Mouse (Mus musculus) lung, postnatal 25 days (tissue): Measurements from ENCODE around the gene Ppp5c.
A peak's percentile ranks its signal among the peaks of the same experiment; 100 is the strongest.

Source experiments
- DNase-seq: peaks from one replicate; pipeline ENCODE4 v3.0.0; 2022; ENCODE audit warnings: low spot score

Gene Ppp5c

DNA sequence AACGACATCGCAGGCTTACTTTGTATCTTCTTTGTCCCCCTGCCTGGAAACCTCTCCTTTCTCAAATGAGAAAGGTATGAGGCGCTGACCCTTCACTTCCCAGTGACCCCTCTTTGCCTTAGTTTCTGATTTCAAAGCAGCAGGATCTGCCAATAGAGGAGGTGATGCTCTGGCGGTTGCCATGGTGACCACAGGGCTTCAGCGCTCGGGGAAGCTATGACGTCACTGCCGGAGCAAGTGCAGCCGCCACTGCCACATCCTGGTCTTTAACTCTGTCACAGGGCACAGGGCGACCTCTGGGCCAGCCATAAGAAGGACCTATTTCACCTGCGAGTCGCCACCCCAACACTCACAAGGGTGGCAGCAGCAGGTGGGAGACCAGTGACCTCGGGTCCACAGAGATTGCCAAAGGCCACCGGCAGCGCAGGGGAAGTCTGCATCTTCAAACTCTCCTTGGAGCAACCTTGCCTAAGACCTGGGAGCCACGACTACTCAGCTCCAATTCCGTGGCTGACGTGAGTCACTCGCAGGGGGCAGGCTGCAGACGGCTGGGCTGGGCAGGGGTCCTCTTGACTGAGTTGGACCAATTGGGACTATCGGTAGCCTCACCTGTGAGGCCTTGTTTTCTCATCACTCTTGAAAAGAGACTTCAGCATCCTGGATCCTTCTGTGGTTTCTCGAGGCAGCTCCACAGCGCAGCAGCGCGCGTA lies 44.7 kb downstream of the Ppp5c start, which contains the start of gene Gm42372:
Gene Gm42372, plus strand, starts transcription at position 228 of the 710 bp plus-strand sequence.
- peak; percentile 57 for DNase-seq

DNA sequence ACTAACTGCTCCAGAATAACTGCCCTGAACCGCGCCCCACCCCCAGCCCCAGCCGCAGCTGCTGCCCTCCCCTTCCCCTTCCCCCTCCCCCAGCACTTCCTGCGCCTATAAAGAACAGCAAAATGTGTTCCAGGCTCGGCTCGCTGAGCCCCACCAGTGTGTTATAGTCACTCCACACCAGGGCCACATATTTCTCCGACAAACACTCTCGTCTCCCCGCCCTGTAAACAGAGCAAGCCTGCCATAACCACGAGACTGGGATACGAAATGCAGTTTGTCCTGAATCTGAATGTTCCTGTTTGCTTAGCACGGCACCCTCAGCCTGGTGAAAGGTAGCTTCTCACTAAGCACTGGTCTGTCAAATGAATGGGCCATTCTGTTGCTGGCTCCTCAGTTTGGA lies 47.4 kb downstream of the Ppp5c start:
- no peak for DNase-seq

DNA sequence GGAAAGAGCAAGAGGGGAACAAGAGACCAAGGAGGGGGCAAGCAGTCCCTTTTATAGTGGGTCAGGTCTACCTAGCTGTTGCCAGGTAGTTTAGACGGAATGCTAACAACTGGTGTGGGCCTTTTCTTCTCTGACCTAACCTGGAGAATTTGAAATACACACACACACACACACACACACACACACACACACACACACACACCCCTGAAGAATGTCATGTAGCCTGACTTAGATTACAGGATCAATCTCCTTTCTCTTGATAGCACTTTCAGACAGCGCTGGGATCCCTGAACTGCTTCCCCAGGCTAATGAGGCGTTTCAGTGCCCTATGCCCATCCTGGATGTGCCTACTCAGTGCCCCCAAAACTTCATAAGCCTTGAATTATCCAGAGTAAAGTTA lies 49.1 kb downstream of the Ppp5c start:
- DNase-seq = no peak

DNA sequence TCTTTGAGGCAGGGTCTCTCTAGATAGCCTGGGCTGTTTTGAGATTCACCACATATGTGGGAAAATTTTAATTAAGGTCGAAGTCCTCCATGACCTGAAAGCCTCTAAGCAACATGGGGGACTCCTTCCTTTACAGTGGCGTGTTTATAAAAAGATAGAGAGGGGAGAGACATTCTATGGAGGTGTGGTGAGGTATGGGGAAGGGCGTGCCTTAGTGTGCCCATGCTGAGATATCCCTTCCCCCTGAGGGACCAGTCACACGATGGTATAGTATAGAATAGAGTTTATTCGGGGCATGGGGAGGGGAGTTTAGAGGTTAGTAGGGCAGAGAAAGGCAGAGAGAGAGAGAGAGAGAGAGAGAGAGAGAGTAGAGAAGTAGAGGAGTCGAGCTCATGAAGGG lies 49.6 kb downstream of the Ppp5c start:
- DNase-seq = no peak

DNA sequence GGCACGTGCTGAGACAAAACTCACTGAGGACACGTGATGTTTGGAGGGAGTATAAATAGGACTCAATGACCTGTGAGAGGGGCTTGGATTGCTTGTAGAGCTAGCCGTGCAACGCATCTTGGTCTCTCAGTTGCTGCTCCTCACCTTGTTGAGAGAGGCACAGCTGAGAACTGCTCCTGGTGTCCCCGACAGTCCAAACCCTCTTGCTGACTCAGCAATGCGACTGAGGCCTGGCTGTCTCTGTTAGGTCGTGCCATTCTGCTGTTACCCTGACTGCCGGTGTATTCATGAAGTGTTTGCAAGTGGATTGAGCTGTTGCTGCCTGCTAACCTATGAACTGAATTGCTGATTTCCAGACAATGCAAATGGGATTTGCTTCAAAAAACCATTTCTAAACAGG lies 51.4 kb downstream of the Ppp5c start:
- DNase-seq = no peak

GRCm38 (mm10) chr7:16974018-16974417 lies 53.7 kb downstream of the Ppp5c start:
- peak; percentile 56 for DNase-seq

DNA sequence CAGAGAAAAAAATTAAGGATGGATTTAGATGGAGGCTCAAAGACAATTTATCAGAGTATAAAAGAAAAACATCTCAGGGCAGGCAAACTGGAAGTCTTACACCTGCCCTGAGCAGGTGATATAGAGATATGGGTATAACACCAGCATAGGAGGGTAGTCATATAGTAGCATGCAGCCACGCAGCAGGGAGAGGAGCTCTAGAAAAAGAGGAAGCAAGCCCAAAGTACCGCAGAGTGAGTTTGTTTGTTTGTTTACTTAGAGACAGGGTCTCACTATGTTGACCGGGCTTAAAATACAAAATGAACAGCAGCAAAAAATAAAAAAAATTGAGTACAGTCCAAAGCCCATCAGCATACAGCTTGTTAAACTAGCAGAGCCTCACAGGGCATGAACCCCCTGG lies 56.6 kb downstream of the Ppp5c start:
- no peak for DNase-seq

GRCm38 (mm10) chr7:16968414-16968813 lies 59.3 kb downstream of the Ppp5c start:
- DNase-seq = no peak

GRCm38 (mm10) chr7:16961678-16962077 lies 66.0 kb downstream of the Ppp5c start:
- no peak for DNase-seq

GRCm38 (mm10) chr7:16959539-16960187 lies 68.1 kb downstream of the Ppp5c start, which contains the start of gene Pnmal1:
TSS of gene Pnmal1 (plus strand) at chr7:16959679.
- DNase-seq = no peak

DNA sequence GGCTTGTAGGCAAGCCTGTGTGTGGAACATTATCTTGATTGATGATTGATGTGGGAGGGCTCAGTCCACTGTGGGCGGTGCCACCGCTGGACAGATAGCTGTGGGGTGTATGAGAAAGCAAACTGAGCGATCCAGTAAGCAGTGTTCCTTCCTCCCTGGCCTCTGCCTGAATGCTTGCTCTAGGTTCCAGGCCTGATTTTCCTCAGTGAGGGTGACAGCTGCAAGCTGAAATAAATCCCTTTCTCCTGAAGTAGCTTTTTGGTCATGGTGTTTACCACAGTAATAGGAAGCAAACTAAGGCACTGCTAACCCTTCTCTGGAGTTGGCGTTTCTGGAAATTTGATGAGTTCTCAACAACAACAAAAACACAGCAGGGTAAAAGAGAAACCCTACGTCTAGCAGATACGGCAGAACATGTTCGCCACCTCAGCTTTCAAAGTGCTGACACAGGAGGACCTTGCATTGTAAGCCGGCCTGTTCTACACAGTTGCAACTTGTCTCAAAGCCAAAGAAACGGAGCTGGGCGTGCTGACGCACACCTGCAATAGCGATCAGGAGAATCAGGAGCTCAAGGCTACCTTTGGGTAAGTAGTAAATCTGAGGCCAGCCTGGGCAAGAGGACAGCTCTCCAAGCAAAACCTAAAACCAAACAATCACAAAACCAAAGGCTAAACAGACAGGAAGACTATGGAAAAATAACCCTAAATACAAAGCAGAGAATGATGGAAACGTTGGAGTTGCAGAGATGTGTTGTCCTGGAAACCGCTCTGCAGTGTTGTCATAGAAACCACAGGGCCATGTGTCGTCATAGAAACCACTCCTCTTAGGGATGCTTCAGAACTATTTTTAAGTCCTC lies 71.1 kb downstream of the Ppp5c start:
- no peak for DNase-seq

DNA sequence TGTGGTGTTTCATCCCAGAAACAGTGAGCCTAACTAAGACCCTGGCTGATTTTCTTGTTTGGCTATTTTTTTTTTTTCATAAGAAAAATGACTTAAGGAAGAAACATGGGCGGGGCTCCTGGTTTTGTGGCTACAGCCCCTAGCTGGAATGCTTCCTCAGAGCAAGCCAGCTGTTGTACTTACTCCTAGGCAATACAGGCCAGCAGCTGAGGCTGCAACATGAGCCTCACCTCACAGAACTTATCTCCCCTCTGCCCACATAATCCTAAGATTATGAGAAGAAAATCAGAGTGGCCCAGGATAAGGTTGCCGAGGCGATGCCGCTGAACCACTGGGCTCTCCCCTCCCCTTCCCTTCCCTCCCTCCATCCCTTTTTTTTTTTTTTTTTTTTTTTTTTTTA lies 72.0 kb downstream of the Ppp5c start:
- DNase-seq = no peak
